Mouse (Mus musculus) embryonic facial prominence, embryonic 12.5 days (tissue): ENCODE data around the gene Asic1. TPM values are rescaled to one million over a fixed set of nuclear protein-coding genes. Genes with fewer than 3 reads are reported as not detected.

Experiments used
- ATAC-seq: fragments of 200-750 bp; cut with Nextera tagmentation; 2 replicates; pipeline ENCODE4 v1.8.0; 2017; ENCODE audit not compliant: insufficient number of reproducible peaks, insufficient read depth, low FRiP score, low TSS enrichment
- H3K27ac ChIP-seq: fragments of 300-500 bp; sonication (generic); 2 replicates; pipeline ENCODE4 v1.5.1; 2016; ENCODE audit warnings: mild to moderate bottlenecking
- H3K27me3 ChIP-seq: fragments of 300-500 bp; sonication (generic); 2 replicates; pipeline ENCODE4 v1.6.1; 2016; ENCODE audit warnings: mild to moderate bottlenecking, moderate library complexity
- H3K36me3 ChIP-seq: fragments of 300-500 bp; sonication (generic); 2 replicates; pipeline ENCODE4 v1.6.1; 2016; ENCODE audit warnings: mild to moderate bottlenecking
- H3K4me1 ChIP-seq: fragments of 300-500 bp; sonication (generic); 2 replicates; pipeline ENCODE4 v1.6.1; 2016
- H3K4me2 ChIP-seq: fragments of 300-500 bp; sonication (generic); replicated peaks from 2 replicates; pipeline ENCODE4 v1.6.1; 2016; ENCODE audit warnings: mild to moderate bottlenecking, moderate library complexity
- H3K4me3 ChIP-seq: fragments of 300-500 bp; sonication (generic); 2 replicates; pipeline ENCODE4 v1.5.1; 2016; ENCODE audit warnings: mild to moderate bottlenecking
- H3K9ac ChIP-seq: fragments of 300-500 bp; sonication (generic); 2 replicates; pipeline ENCODE4 v1.6.1; 2016; ENCODE audit warnings: mild to moderate bottlenecking, moderate library complexity
- H3K9me3 ChIP-seq: fragments of 300-500 bp; sonication (generic); 2 replicates; pipeline ENCODE4 v1.6.1; 2016; ENCODE audit warnings: mild to moderate bottlenecking, moderate library complexity
- WGBS: fragments of 180-500 bp; shearing (Covaris S2); methylation state at CpG from one replicate; pipeline ENCODE4 v1.1.7; 2016; 5-methylcytosine and 5-hydroxymethylcytosine counted together
- polyA plus RNA-seq: library from polyadenylated mRNA; unstranded; fragments of >200 nt; fragmentation: Nextera tagmentation; extraction: Ambion mirVana; gene quantifications from 2 replicates; pipeline ENCODE4 v1.2.1, GENCODE M21; 2016

Gene Asic1
- polyA plus RNA-seq, 1 experiment from 2014 or later = 6.2 TPM

- peaks cover 24% of the 10 kb centered on the region for H3K4me1 ChIP-seq
- ATAC-seq = no peak
- WGBS = 48% methylated on average over 5 of the region's 5 CpGs
- H3K9me3 ChIP-seq = no peaks in the 10 kb centered on the region
- H3K36me3 ChIP-seq = peaks cover 46% of the 10 kb centered on the region
- H3K4me2 ChIP-seq = peak overlapping the region; percentile 84
- H3K9ac ChIP-seq = peak overlapping the region; percentile 86
- H3K27ac ChIP-seq = peak overlapping the region; percentile 46; the same call in 1 of the 2 replicates
- no peaks in the 10 kb centered on the region for H3K27me3 ChIP-seq
- H3K4me3 ChIP-seq = peak overlapping the region; percentile 77
Observed at GRCm38 (mm10) chr15:99703676-99704040, 33.5 kb downstream of the Asic1 start.

GRCm38 (mm10) chr15:99704041-99704681, 34.0 kb downstream of the Asic1 start:
- peak overlapping the region; percentile 86 for H3K9ac ChIP-seq
- peaks cover 51% of the 10 kb centered on the region for H3K36me3 ChIP-seq
- H3K27me3 ChIP-seq = no peaks in the 10 kb centered on the region
- WGBS = 16% methylated on average over 23 of the region's 23 CpGs
- H3K4me1 ChIP-seq = peaks cover 24% of the 10 kb centered on the region
- peak overlapping the region; percentile 46; the same call in 1 of the 2 replicates for H3K27ac ChIP-seq
- ATAC-seq = no peak
- H3K9me3 ChIP-seq = no peaks in the 10 kb centered on the region
- peak overlapping the region; percentile 84 for H3K4me2 ChIP-seq
- H3K4me3 ChIP-seq = peak overlapping the region; percentile 77; the same call in 1 of the 2 replicates

GRCm38 (mm10) chr15:99704881-99705280, 34.7 kb downstream of the Asic1 start:
- 54% methylated on average over 7 of the region's 7 CpGs for WGBS
- Histone ChIP-seq H3K36me3 (peaks cover 59% of the 10 kb centered on the region), H3K4me1 (peaks cover 24% of the 10 kb centered on the region), H3K4me3 (no peak overlapping the region), H3K27me3 (no peaks in the 10 kb centered on the region), H3K9ac (no peak overlapping the region), H3K27ac (peak overlapping the region; percentile 24; the same call in 1 of the 2 replicates), H3K4me2 (peak overlapping the region; percentile 84; the same call in 1 of the 2 replicates), H3K9me3 (no peaks in the 10 kb centered on the region)
- ATAC-seq = no peak

- 59% methylated on average over 11 of the region's 11 CpGs for WGBS
- Histone ChIP-seq H3K36me3 (peaks cover 65% of the 10 kb centered on the region), H3K4me1 (peaks cover 24% of the 10 kb centered on the region), H3K27me3 (no peaks in the 10 kb centered on the region), H3K4me2 (peak within 1 kb of the TSS; percentile 84), H3K9ac (peak within 1 kb of the TSS; percentile 86), H3K9me3 (no peaks in the 10 kb centered on the region), H3K4me3 (peak within 1 kb of the TSS; percentile 77; the same call in 1 of the 2 replicates), H3K27ac (peak within 1 kb of the TSS; percentile 46; the same call in 1 of the 2 replicates)
- ATAC-seq = no peak
Observed at GRCm38 (mm10) chr15:99705440-99706048, 35.4 kb downstream of the Asic1 start, which contains the start of gene Gm17349. Gm17349 (minus strand) TSS chr15:99705490.

GRCm38 (mm10) chr15:99708176-99708575, 38.0 kb downstream of the Asic1 start:
- Histone ChIP-seq H3K9ac (no peak overlapping the region), H3K9me3 (no peaks in the 10 kb centered on the region), H3K4me2 (no peak overlapping the region), H3K4me3 (no peak overlapping the region), H3K27me3 (no peaks in the 10 kb centered on the region), H3K27ac (no peak overlapping the region), H3K4me1 (peaks cover 19% of the 10 kb centered on the region), H3K36me3 (peaks cover 91% of the 10 kb centered on the region)
- no peak for ATAC-seq
- WGBS = 94% methylated on average over 13 of the region's 13 CpGs

GRCm38 (mm10) chr15:99710221-99711190, 40.3 kb downstream of the Asic1 start:
- peaks cover 92% of the 10 kb centered on the region for H3K36me3 ChIP-seq
- H3K9me3 ChIP-seq = no peaks in the 10 kb centered on the region

GRCm38 (mm10) chr15:99711491-99711890, 41.3 kb downstream of the Asic1 start:
- Histone ChIP-seq H3K27ac (no peak overlapping the region), H3K4me2 (no peak overlapping the region), H3K36me3 (peaks cover 86% of the 10 kb centered on the region), H3K4me3 (no peak overlapping the region), H3K9me3 (no peaks in the 10 kb centered on the region), H3K27me3 (no peaks in the 10 kb centered on the region), H3K4me1 (0 out of 2 replicates have a peak, but pooled peaks cover 5% of the 10 kb centered on the region), H3K9ac (no peak overlapping the region)
- ATAC-seq = no peak
- WGBS = 67% methylated on average over 3 of the region's 3 CpGs

More at GRCm38 (mm10) chr15:99710221-99711190, 40.3 kb downstream of the Asic1 start:
- Histone ChIP-seq H3K9ac (no peak overlapping the region), H3K4me2 (no peak overlapping the region), H3K4me3 (no peak overlapping the region), H3K27me3 (no peaks in the 10 kb centered on the region), H3K4me1 (no peaks in the 10 kb centered on the region), H3K27ac (no peak overlapping the region)
- ATAC-seq = no peak
- WGBS = 94% methylated on average over 10 of the region's 10 CpGs

- Histone ChIP-seq H3K4me1 (0 out of 2 replicates have a peak, but pooled peaks cover 5% of the 10 kb centered on the region), H3K36me3 (peaks cover 75% of the 10 kb centered on the region), H3K27me3 (no peaks in the 10 kb centered on the region), H3K9me3 (no peaks in the 10 kb centered on the region), H3K9ac (no peak overlapping the region), H3K4me3 (no peak overlapping the region), H3K27ac (no peak overlapping the region), H3K4me2 (no peak overlapping the region)
- 55% methylated on average over 13 of the region's 13 CpGs for WGBS
- no peak for ATAC-seq
Observed at GRCm38 (mm10) chr15:99712666-99713559, 42.7 kb downstream of the Asic1 start.

GRCm38 (mm10) chr15:99713569-99713968, 43.4 kb downstream of the Asic1 start:
- Histone ChIP-seq H3K9me3 (no peaks in the 10 kb centered on the region), H3K4me3 (no peak overlapping the region), H3K4me2 (no peak overlapping the region), H3K4me1 (0 out of 2 replicates have a peak, but pooled peaks cover 5% of the 10 kb centered on the region), H3K27me3 (no peaks in the 10 kb centered on the region), H3K27ac (no peak overlapping the region), H3K9ac (no peak overlapping the region), H3K36me3 (peaks cover 70% of the 10 kb centered on the region)
- no peak for ATAC-seq
- 76% methylated on average over 3 of the region's 3 CpGs for WGBS

GRCm38 (mm10) chr15:99714206-99714605, 44.0 kb downstream of the Asic1 start:
- Histone ChIP-seq H3K4me1 (0 out of 2 replicates have a peak, but pooled peaks cover 5% of the 10 kb centered on the region), H3K4me2 (no peak overlapping the region), H3K36me3 (peaks cover 70% of the 10 kb centered on the region), H3K9ac (no peak overlapping the region), H3K9me3 (no peaks in the 10 kb centered on the region), H3K27ac (no peak overlapping the region), H3K4me3 (no peak overlapping the region), H3K27me3 (no peaks in the 10 kb centered on the region)
- WGBS = 71% methylated on average over 4 of the region's 4 CpGs
- ATAC-seq = no peak
